Mouse (Mus musculus) heart, adult 2 months (tissue): ENCODE data around the gene Uba3.

Source experiments
- CTCF ChIP-seq: fragments of 200-600 bp; IDR thresholded peaks from 2 replicates; pipeline ENCODE4 v1.8.1; 2022; ENCODE audit warnings: antibody characterized with exemption, mild to moderate bottlenecking, moderate library complexity
- EP300 ChIP-seq: fragments of 200-500 bp; IDR thresholded peaks from 2 replicates; pipeline ENCODE4 v1.6.1; 2011; ENCODE audit warnings: low read depth, low read length, control low read depth; ENCODE audit not compliant: insufficient read depth
- POLR2A ChIP-seq: fragments of 200-500 bp; IDR thresholded peaks from 2 replicates; pipeline ENCODE4 v1.6.1; 2011; ENCODE audit warnings: mild to moderate bottlenecking, low read depth, low read length, control low read depth; ENCODE audit not compliant: insufficient read depth

GRCm38 (mm10) chr6:97145156-97145555, 60.3 kb downstream of the Uba3 start:
- TF ChIP-seq CTCF, result no peak
- no peak for TF ChIP-seq POLR2A
- no peak for TF ChIP-seq EP300
